Mouse (Mus musculus): Measurements from ENCODE around the gene Samd1.
A peak's percentile ranks its signal among the peaks of the same experiment; 100 is the strongest.
"Not testable (repeated sequence)": the region's sequence is repeated elsewhere in the genome, so short reads cannot be mapped to it uniquely, and the experiment has no call there.

Samd1 gene

DNA sequence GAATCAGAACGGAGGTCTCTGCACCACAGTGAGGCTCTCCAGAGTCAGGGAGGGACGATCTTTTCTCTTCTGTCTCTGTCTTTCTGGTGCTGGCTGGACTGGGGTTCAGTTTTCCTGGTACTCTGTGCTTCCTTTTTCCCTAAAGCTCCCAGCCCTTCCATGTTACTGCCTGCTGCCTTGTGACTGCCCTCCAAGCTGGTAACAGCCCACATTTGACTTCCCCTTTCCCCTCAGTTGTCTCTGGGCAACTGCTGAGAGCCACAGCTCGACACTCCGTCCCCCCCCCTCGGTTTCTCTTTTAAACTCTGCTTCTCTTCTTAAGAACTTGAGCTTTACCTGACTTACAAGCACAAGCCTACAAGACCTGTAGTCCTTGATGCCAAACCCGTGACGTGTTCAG, 8.2 kb upstream of the Samd1 start:
- DNase-seq, result no peak

DNA sequence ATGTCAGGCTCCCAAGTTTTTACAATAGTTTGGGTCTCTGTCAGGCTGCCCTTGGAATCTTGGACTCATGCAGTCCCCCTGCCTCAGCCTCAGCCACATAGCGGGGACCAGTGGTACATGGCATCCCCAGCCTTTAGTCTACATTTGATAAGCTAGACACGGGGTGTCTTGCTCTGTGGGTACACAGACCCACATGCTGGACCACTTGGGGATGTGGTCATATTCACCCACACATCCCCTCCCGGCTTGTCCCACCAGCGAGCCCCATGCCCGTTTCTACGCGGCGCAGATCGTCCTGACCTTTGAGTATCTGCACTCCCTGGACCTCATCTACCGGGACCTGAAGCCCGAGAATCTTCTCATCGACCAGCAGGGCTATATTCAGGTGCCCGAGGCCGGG, 7.3 kb upstream of the Samd1 start:
- DNase-seq, result no peak

DNA sequence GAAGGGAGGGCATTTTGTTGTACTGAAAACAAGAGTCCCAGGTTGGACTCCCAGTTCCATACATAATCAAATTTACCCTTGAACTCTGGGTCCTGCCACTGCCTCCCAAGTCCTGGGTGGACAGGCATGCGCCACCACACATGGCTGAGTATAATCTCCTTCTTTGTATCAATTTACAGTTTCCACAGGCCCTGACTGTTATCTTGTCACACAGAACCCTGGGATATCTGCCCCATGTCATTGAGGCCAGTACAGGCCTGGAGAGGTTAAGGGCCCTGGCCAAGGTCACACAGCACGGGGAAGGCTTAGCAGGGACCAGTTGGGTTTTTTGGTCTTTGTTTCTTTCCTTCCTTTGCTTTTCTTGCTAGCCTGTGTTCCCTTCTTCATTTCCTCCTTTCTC, 5.0 kb upstream of the Samd1 start:
- DNase-seq, result no peak

DNA sequence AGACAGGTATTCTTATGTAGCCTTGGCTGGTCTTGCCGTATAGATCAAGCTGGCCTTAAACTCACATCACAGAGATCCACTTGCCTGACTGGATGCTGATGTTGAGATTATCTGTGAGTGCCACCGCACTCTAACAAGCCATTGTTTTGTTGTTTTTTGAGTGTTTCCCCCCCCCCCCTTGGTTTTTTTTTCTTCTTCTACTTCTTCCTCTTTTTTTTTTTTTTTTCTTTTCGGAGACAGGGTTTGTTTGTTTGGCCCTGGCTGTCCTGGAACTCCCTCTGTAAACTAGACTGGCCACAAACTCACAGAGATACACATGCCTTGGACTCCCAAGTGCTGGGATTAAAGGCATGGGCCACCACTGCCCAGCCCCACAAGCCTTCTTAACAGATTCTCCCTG, 3.4 kb upstream of the Samd1 start:
- DNase-seq, result no peak

DNA sequence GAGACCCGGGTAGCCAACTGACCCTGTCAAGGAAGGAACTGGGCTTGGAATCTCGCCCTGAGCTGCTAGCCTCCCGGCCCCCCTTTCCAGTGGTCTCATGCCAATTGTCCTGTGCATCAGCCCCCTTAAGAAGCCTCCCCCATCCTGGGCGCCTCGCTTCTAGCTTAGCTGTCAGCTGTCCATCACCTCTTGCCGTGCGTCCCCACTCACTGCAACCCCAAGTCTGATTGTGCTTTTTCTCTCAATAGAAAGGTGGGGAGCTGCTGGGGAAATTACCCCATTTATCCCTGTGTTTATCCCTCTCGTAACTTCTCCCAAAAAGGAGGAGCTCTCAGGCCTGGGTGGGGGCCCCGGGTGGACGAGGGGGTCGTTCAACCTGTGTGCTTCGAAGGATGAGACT, 1.5 kb upstream of the Samd1 start:
- no peak for DNase-seq

DNA sequence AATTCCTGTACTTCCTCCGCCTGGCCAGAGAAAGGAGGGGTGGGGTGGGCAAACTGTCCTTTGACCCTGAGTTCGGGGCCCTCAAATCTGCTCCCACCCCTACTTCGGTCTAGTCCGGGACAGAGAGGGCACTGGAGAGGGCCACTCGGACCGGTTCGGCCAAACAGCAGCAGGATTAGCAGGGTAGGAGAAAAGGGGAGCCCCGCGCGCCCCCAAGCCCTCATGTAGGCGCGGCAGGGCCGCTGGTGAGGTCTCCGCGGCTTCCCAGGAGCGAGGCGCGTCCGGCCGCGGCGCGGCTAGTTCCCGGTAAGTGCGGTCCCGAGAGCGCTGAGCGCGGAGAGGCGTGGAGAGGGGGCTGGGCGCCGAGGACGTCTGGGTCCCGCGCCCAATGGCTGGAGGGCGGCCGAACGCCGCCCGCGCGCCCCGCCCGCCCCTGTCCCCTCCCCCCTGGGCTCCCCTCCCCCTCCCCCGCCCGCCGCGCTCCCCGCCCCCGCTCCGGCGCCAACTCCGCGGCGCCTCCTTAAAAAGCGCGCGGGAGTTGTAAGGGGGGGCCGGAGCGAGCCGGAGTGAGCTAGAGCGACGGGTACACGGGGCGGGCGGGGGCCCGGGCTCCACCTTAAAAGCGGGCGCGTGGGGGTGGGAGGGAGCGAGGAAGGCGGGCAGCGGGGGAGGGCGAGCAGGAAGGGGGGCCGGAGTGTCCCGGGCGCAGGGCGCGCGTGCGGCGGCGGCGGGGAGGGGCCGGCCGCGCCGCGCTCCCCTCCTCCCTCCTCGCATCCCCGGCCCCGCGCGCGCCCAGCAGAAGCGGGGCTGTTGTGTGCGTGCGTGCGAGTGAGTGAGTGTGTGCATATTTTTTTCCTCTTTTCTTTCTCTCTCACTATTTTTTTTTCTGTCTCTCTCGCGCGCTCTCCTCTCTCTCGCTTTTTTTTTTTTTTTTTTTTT, 636 bp upstream of the Samd1 start:
- peak; percentile 79 for DNase-seq

DNA sequence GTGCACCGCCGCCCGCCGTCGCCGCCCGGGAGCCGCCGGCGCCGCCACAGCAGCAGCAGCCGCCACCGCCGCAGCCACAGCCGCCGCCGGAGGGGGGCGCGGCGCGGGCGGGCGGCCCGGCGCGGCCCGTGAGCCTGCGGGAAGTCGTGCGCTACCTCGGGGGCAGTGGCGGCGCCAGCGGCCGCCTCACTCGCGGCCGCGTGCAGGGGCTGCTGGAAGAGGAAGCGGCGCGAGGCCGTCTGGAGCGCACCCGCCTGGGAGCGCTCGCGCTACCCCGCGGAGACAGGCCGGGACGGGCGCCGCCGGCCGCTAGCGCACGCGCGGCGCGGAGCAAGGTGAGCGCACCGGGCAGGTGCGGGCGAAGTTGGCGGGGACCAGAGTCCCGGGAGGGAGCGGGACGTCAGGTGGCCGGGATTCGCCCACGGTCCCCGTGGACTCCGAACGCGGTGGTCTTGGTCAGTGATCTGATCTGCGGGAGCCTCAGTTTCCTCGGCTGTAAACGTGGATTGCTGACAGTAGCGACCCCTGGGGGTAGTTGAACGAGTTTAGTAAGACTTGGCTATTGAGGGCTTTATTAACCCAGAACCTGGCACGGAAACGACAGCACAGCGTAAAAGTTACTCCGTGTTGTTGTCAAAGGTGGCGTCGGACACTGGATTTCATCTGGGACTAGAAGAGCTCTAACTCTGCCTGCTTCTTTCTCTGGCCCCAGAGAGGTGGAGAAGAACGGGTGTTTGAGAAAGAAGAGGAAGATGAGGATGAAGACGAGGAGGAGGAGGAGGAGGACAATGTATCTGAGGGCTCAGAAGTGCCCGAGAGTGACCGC, 972 bp downstream of the Samd1 start:
- peak; percentile 62 for DNase-seq

DNA sequence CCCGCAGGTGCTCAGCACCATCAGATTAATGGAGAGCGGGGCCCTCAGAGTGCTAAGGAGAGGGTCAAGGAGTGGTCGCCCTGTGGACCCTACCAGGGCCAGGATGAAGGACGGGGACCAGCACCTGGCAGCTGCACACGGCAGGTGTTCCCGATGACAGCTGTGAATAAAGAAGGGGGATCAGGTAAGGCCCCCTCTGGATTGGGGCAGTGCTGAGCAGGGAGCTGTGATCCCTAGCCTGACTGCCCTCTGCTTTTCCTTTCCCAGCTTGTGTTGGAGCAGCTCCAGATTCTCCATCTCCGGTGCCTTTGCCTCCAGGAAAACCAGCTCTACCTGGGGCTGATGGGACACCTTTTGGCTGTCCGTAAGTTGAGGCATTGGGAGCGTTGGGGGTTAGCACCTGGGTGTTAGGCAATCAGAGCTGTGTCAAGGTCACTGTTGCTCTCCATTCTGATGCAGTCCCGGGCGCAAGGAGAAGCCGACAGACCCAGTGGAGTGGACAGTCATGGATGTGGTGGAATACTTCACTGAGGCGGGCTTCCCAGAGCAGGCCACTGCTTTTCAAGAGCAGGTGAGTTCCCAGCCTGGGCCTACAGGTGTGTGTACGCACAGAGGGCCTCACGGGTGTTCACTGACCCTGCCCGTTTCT, 1.7 kb downstream of the Samd1 start:
- DNase-seq, result no peak

DNA sequence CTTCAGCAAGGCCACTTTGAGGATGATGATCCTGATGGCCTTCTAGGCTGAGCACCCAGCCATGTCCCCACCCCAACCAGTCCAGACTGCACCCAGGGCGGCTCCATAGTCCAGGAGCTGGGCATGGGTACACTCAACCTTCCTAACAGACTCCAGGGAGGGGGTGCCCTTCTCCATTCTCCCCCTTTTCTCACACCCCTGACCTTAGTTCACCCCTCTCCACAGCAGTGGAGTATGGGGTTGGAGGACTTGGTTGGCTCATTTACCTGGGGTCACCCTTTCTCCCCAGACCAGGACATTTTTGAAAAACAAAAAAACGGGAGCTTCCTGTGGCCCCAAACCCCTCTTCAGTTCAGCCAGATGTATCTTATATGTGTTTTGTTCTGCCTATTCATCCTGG, 2.4 kb downstream of the Samd1 start:
- DNase-seq, result no peak

DNA sequence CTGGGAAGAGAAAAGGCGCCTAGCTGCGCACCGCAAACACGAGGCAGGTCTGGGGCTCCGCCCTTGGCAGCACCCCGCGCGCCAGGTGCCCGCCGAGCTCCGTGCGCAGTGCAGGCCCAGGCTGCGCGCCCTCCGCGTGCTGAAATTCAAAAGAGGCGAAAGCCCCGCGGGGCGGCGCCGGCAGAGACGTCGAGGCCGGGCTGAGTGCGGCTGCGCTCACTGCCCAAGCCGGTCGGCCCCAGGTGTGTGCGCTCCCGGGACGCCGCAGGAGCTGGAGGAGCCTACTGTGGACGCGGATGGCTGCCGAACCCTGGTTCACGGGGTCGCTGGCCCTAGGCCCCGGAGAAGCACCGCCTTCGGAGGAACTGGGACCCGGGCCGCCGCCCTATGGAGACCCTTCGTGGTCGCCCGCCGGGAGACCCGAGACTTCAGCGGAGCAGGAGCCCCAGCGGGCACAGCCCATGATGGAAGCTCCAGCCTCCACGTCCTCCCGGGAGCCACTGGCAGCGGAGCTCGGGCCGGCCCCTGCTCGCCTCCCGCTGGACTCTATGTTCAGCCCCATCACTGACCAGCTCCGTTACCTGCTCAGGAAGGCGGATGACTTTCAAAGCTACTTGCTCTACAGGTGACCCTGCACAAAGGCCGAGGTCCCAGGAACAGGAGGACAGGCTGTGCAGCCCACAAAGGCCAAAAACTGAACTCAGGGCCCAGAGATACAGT, 4.0 kb downstream of the Samd1 start, which contains the start of gene 1700067K01Rik:
1700067K01Rik (plus strand) TSS at position 222 of the 720 bp plus-strand sequence.
- DNase-seq, result no peak

DNA sequence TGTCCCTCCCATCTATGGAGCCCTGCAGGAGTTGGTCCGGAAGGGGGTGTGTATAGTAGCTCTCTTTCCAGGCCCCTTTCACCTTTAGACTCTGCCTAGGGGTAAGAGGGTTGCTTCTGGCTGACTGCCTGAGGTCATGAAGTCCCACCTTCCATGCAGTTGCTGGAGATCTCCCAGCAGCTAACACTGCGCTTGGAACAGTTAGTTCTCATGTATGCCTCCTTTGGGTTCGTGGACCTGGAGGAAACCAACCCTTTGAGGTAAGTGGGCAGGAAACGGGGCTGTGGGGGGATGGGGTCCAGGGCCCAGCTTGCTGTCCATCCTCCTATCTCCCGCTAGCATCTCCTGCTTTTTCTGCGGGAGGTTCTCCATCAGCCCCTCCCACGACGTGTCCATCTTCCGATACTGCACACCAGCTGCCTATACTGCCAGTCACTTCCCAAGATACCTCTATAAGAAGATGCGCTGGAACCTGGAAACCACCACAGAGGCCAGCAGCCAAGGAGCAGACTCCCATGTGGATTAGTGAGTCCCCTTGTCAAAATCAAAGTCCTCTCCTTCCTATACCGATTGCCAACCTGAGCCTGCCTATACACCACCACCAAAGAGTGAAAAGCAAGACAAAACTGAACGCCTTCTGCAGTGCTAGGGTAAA, 5.6 kb downstream of the Samd1 start:
- DNase-seq, result no peak

DNA sequence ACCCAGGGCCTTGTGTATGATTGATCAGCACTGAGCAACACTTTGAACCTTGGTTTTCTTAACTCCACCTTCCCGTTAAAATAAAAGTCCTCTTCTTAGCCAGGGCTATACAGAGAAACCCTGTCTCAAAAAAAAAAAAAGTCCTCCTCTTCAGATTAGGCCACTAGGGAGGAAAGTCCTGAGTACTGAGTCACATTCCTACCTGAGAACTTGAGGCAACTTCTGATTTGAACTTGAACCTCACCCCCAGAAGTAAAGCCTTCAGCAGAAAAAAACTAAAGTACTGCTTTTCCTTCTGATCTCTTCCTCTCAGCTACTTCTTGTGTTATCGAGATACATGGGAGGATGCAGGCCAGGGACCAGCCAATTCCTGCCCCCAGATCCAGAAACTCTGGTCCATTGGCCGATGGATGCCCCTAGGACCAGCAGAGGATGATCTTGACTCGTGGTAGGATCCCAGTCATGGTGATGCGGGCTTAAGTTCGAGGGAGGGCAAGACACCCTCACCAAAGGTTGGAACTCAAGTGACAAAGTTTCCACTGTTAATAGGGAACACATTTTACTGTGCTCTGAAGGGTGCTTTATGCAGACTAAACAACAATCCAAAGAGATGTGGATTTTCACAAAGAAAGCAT, 6.3 kb downstream of the Samd1 start:
- DNase-seq, result no peak

DNA sequence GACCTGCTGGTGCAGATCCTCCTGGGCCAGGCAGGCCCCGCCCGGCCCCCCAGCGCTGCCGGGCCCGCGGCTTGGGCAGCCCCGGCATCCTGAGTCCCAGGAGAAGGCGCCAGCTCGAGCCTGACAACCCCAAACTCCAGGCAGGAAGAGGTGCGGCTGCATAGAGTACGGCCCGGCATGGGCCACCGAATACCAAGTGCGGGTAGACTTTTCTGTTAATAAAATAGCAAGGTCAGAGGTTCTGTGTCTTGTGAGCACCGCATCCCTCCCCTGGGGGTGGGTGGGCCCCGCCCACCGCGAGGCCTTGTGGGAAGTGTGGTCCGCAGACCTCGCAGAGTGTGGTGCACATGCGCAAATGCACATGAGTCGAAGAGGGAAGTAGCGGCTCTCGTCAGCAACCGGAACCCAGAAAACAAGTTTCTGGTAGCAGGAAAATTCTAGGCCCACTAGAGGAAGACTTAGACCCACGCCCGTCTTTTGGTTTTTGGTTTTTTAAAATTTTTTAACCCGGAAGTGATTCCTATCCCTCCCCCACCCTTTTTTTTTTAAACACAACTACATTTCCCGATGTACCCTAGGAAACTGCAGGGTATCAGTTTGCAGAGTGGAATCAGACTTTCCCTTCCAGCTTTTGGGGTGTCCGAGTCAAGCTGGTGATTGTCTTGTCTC, 7.2 kb downstream of the Samd1 start:
- peak; percentile 91 for DNase-seq

DNA sequence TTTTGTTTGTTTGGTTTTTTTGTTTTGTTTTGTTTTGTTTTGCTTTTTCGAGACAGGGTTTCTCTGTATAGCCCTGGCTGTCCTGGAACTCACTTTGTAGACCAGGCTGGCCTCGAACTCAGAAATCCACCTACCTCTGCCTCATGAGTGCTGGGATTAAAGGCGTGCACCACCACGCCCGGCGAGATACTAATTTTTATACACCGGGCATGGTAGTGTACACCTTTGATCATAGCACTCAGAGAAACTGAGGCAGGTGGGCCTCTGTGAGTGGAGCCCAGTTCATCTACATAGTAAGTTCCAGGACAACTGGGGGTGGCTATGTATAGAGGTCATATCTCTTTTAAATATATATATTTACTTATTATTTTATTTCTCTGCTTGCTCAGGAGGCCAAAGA, 8.0 kb downstream of the Samd1 start:
- not testable (repeated sequence) for DNase-seq

DNA sequence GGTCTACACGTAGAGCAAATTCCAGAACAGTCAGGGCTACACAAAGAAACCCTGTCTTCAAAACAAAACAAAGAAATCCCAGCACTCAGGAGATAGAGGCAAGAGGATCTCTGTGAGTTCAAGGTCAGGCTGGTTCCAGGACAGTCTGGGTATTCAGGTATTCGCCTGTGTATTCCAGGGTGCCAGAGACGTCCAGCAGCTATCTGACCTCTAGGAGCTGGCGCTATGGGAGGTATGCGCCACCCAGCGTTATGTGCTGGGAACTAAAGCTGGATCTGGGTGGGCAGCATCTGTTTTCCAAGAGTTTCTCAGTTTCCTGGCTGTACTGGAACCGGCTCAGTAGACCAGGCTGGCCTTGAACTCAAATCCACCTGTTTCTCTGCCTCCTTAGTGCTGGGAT, 10.9 kb downstream of the Samd1 start:
- DNase-seq, result no peak

DNA sequence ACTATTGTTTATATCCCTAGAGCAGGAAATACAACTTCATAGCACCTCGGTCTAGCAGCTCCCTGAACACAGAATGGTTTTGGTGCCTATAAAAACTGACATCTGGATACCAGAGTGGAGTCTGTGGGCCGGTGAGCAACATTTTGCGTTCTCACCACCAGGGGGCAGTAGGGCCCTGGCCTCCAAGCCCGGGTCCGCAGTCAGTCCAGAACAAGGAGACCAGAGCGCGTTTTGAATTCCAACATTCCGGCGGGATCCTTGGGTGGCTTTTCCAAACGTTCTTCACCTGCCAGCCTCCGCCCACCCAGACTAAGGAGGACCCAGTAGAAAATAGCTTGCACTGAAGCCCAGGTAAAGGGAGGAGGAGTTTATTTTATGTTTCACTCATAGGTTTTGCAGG, 12.4 kb downstream of the Samd1 start:
- DNase-seq, result peak; percentile 84

DNA sequence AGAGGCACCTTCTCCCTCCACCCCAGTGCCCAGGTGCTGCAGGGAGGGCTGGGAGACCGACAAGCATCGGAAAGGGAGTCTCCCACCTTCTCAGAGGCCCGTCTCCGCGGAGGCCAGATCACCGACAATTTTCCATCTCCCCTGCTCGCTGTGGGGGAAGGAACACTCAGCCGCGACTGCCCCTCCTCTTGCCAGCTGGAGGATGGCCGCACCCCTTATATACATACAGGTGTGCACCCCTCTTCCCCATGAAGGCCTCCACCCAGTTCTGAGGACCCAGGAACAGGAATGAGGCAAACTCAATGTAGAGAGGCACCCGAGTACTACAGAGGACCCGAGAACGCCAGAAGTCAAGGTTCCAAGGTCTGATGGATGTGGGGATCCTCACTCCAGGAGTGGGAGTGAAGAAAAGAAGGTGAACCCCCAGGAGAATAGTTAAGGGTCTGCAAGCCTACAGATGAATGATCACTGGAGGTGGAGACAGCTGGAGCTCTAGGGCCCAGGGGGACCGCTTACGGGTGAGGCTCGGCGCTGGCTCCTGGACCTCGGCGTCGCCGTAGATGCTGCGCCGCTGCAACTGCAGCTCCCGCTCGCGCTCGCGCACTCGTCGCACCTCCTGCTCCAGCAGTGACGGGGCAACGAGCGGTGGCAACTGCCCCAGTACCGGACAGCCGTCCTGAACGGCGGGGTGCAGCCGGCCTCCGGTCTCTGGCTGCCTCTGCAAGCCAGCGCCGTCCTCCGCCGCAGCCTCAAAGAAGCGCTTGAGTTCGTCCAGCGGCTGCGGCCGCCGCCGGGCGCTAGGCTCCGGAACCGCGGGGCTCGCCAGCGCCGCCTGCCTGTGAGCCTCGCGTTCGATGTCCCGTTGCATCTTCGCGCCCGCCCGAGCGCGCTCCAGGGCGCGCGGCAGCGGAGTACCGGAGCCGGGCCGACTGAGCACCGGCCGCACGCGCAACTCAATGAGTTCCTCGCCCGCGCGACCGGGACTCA, 13.4 kb downstream of the Samd1 start:
- peak; percentile 77 for DNase-seq

DNA sequence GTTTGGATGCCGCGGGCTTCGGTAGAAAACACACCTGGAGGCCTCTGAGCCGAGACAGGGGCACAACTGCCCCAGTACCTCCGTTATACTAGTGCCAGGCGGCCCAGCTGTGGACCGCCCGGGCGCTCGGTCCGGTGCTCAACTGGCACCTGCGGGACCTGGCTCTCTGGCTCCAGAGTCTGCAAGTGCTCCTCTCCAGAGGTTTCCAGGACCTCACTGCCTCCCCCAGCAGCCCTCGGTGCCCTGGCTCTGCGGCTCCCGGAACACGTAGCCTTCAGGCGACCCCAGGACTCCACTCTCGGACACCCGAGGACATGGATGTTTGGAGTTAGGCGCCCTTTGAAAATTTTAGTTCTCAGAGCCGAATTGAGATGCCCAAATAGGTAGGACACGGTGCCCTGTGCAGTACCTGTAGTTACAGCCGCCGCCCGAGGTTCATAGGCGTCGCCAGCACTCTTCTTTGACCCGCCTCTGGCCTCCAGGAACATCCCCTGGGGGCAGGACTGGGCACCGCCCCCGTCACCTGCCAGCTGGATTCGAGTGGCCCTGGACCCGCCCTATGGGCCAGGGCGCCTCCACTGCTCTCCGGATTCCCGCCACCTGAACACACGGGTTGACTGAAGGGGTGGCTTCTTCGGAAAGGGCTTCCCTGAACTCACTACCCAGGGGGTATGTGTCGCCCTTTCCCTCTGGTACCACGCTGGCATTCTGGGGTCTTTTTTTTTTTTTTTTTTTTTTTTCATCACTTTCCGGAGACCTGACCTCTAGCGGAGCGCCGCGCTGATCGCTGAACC, 14.4 kb downstream of the Samd1 start, which contains the start of gene 2210011C24Rik:
2210011C24Rik (minus strand) TSS at position 467 of the 794 bp plus-strand sequence.
- DNase-seq, result no peak
